Mouse (Mus musculus) myocyte (in vitro differentiated cells): ENCODE data around the gene Scml4.

Experiments
- MYOD1 ChIP-seq, 3 experiments: IDR thresholded peaks; one replicate each; pipeline ENCODE4 v1.6.1; 2011; ENCODE audit warnings: control low read depth in 2 of 3, low read depth in 2 of 3, mild to moderate bottlenecking in 2 of 3, moderate library complexity in 1 of 3; ENCODE audit not compliant: insufficient read length in 2 of 3, control insufficient read depth in 1 of 3
- POLR2A ChIP-seq: IDR thresholded peaks from one replicate; pipeline ENCODE4 v1.6.1; 2011; ENCODE audit warnings: low read depth, mild to moderate bottlenecking, control low read depth, moderate library complexity; ENCODE audit not compliant: insufficient read length
- TCF3 ChIP-seq: IDR thresholded peaks from one replicate; pipeline ENCODE4 v1.6.1; 2011; ENCODE audit warnings: low read depth, control low read depth; ENCODE audit not compliant: insufficient read length

DNA sequence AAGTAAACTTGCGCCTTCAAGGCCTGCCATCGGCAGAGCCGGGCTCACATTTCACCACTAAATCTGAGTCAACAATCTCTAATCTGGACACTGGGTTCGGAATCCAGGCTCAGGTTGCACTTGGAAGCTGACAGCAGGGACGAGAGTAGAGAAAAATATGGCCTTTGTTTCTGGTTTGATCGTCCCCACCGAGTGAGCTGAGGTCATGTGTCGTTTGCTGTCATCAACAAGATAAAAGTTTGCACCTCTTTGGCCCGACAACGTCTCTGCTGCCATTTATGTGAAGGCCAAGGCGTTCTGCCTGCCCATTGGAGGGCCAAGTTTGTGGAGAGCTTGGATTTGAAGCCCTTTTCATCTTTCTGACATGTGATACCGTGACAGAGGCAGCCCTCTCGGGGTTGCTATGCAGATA is 135.3 kb downstream of the Scml4 start:
- no peak for TF ChIP-seq POLR2A
- no peak for TF ChIP-seq MYOD1 (IDR thresholded peaks at IDR 0.05; ENCODE audit: control insufficient read depth in 1 of 3, insufficient read length in 2 of 3, low read depth in 2 of 3)
- TF ChIP-seq TCF3 = no peak
